Mouse (Mus musculus): ENCODE results near the gene 4930469K13Rik.

DNA sequence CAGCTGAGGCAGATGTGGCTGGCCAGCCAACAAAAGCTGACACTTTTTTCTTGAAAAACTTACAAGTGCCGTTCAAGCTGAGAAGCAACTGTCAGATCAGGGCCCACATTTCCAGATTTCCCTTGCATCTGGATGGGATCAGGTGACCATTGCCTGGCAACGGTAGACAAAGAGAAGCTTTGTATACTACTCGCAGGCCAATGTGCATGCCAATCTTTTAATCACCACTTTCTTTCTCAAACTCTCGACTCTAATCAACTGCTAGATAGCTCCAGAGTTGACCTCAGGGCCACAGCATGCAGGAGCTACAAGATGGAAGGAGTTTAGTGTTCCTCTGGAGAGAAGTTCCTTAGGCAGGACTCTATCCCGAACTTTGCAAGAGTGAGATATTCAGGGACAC, 147.2 kb downstream of the 4930469K13Rik start:
- TF ChIP-seq POLR2A (IDR thresholded peaks at IDR 0.05; ENCODE audit: low read depth, low read length) (no peak), CTCF (IDR thresholded peaks at IDR 0.05; ENCODE audit: extremely low read depth, insufficient read depth, insufficient read length, insufficient replicate concordance) (no peak)
